Mouse (Mus musculus) heart, embryonic 11.5 days (tissue): Measurements from ENCODE around the gene Diras1. TPM values are rescaled to one million over a fixed set of nuclear protein-coding genes. Genes with fewer than 3 reads are reported as not detected.

Source experiments
- ATAC-seq: fragments of 200-750 bp; cut with Nextera tagmentation; replicated peaks from 2 replicates; pipeline ENCODE4 v1.8.0; 2017; ENCODE audit warnings: moderate library complexity; ENCODE audit not compliant: insufficient number of reproducible peaks, low FRiP score, low TSS enrichment
- H3K27ac ChIP-seq: fragments of 300-500 bp; sonication (generic); 2 replicates; pipeline ENCODE4 v1.5.1; 2014; ENCODE audit warnings: mild to moderate bottlenecking, low read depth, low read length
- H3K27me3 ChIP-seq: fragments of 300-500 bp; sonication (generic); 2 replicates; pipeline ENCODE4 v1.6.1; 2014; ENCODE audit warnings: mild to moderate bottlenecking, low read length, mixed read lengths; ENCODE audit not compliant: control insufficient read depth, insufficient read depth
- H3K36me3 ChIP-seq: fragments of 300-500 bp; sonication (generic); 2 replicates; pipeline ENCODE4 v1.6.1; 2014; ENCODE audit warnings: mild to moderate bottlenecking, low read length, moderate library complexity, mixed read lengths; ENCODE audit not compliant: control insufficient read depth, insufficient read depth
- H3K4me1 ChIP-seq: fragments of 300-500 bp; sonication (generic); 2 replicates; pipeline ENCODE4 v1.6.1; 2014; ENCODE audit warnings: low read length; ENCODE audit not compliant: control insufficient read depth, insufficient read depth
- H3K4me2 ChIP-seq: fragments of 300-500 bp; sonication (generic); 2 replicates; pipeline ENCODE4 v1.6.1; 2014; ENCODE audit warnings: mild to moderate bottlenecking, moderate library complexity
- H3K4me3 ChIP-seq: fragments of 300-500 bp; sonication (generic); 2 replicates; pipeline ENCODE4 v1.5.1; 2014; ENCODE audit warnings: low read depth, low read length
- H3K9ac ChIP-seq: fragments of 300-500 bp; sonication (generic); 2 replicates; pipeline ENCODE4 v1.6.1; 2014; ENCODE audit warnings: mild to moderate bottlenecking, low read depth, low read length, moderate library complexity
- H3K9me3 ChIP-seq: fragments of 300-500 bp; sonication (generic); replicated peaks from 2 replicates; pipeline ENCODE4 v1.6.1; 2016; ENCODE audit warnings: low read length; ENCODE audit not compliant: control insufficient read depth
- WGBS: fragments of 180-500 bp; shearing (Covaris S2); extraction: QIAGEN DNeasy Blood & Tissue Kit; methylation state at CpG from one replicate; pipeline ENCODE4 v1.1.7; 2014; ENCODE audit not compliant: insufficient replicate concordance; 5-methylcytosine and 5-hydroxymethylcytosine counted together
- polyA plus RNA-seq: library from polyadenylated mRNA; unstranded; fragments of >200 nt; fragmentation: Nextera tagmentation; extraction: Ambion mirVana; gene quantifications from 2 replicates; pipeline ENCODE4 v1.2.1, GENCODE M21; 2014

Gene Diras1
- polyA plus RNA-seq, 1 experiment from 2014 or later, result 0.13 TPM

- H3K9ac ChIP-seq, result no peak overlapping the region
Observed at GRCm38 (mm10) chr10:81025047-81025621, 328 bp downstream of the Diras1 start.

GRCm38 (mm10) chr10:81024346-81024937 lies 1.0 kb downstream of the Diras1 start:
- no peak overlapping the region for H3K9ac ChIP-seq
- no peaks in the 10 kb centered on the region for H3K36me3 ChIP-seq
- H3K27me3 ChIP-seq, result peaks cover 52% of the 10 kb centered on the region
- 65% methylated on average over 5 of the region's 5 CpGs for WGBS
- H3K4me3 ChIP-seq, result no peak overlapping the region
- no peak for ATAC-seq
- H3K4me1 ChIP-seq, result peaks cover 10% of the 10 kb centered on the region; the same call in 1 of the 2 replicates
- H3K9me3 ChIP-seq, result no peaks in the 10 kb centered on the region
- no peak overlapping the region for H3K4me2 ChIP-seq
- H3K27ac ChIP-seq, result no peak overlapping the region

More at GRCm38 (mm10) chr10:81025047-81025621, 328 bp downstream of the Diras1 start:
- no peaks in the 10 kb centered on the region for H3K36me3 ChIP-seq
- no peaks in the 10 kb centered on the region for H3K9me3 ChIP-seq
- H3K4me1 ChIP-seq, result peaks cover 10% of the 10 kb centered on the region; the same call in 1 of the 2 replicates
- peak; percentile 32; the same call in 1 of the 2 replicates for ATAC-seq
- peaks cover 49% of the 10 kb centered on the region for H3K27me3 ChIP-seq
- H3K4me3 ChIP-seq, result peak overlapping the region; percentile 26
- peak overlapping the region; percentile 57 for H3K4me2 ChIP-seq
- 3% methylated on average over 26 of the region's 43 CpGs for WGBS
- no peak overlapping the region for H3K27ac ChIP-seq

- no peak overlapping the region for H3K4me3 ChIP-seq
- no peak for ATAC-seq
- H3K27me3 ChIP-seq, result peaks cover 52% of the 10 kb centered on the region
- peaks cover 10% of the 10 kb centered on the region; the same call in 1 of the 2 replicates for H3K4me1 ChIP-seq
- H3K36me3 ChIP-seq, result no peaks in the 10 kb centered on the region
- no peaks in the 10 kb centered on the region for H3K9me3 ChIP-seq
- no peak overlapping the region for H3K27ac ChIP-seq
- WGBS, result 59% methylated on average over 8 of the region's 8 CpGs
- H3K4me2 ChIP-seq, result no peak overlapping the region
- H3K9ac ChIP-seq, result no peak overlapping the region
Observed at GRCm38 (mm10) chr10:81022744-81023143, 2.7 kb downstream of the Diras1 start.

GRCm38 (mm10) chr10:81021547-81022110 lies 3.8 kb downstream of the Diras1 start:
- H3K27ac ChIP-seq, result no peak overlapping the region
- H3K4me2 ChIP-seq, result peak overlapping the region; percentile 35
- WGBS, result 8% methylated on average over 26 of the region's 26 CpGs
- H3K9me3 ChIP-seq, result no peaks in the 10 kb centered on the region
- no peak overlapping the region for H3K9ac ChIP-seq
- H3K4me1 ChIP-seq, result peaks cover 5% of the 10 kb centered on the region; the same call in 1 of the 2 replicates
- H3K36me3 ChIP-seq, result no peaks in the 10 kb centered on the region
- ATAC-seq, result no peak
- no peak overlapping the region for H3K4me3 ChIP-seq
- H3K27me3 ChIP-seq, result peaks cover 52% of the 10 kb centered on the region

GRCm38 (mm10) chr10:81020207-81020606 lies 5.3 kb downstream of the Diras1 start:
- Histone ChIP-seq H3K4me2 (no peak overlapping the region), H3K27me3 (peaks cover 42% of the 10 kb centered on the region), H3K9me3 (no peaks in the 10 kb centered on the region), H3K4me3 (no peak overlapping the region), H3K9ac (no peak overlapping the region), H3K36me3 (no peaks in the 10 kb centered on the region), H3K4me1 (peaks cover 2% of the 10 kb centered on the region; the same call in 1 of the 2 replicates), H3K27ac (no peak overlapping the region)
- ATAC-seq, result no peak
- WGBS, result 35% methylated on average over 2 of the region's 2 CpGs

- Histone ChIP-seq H3K36me3 (no peaks in the 10 kb centered on the region), H3K9ac (no peak overlapping the region), H3K4me3 (no peak overlapping the region), H3K9me3 (no peaks in the 10 kb centered on the region), H3K27ac (no peak overlapping the region), H3K4me1 (no peaks in the 10 kb centered on the region), H3K27me3 (peaks cover 37% of the 10 kb centered on the region), H3K4me2 (no peak overlapping the region)
- 70% methylated on average over 6 of the region's 6 CpGs for WGBS
- no peak for ATAC-seq
Observed at GRCm38 (mm10) chr10:81019687-81020086, 5.8 kb downstream of the Diras1 start.

- Histone ChIP-seq H3K27me3 (peaks cover 25% of the 10 kb centered on the region), H3K27ac (no peak overlapping the region), H3K9ac (no peak overlapping the region), H3K4me2 (no peak overlapping the region), H3K4me3 (no peak overlapping the region), H3K36me3 (no peaks in the 10 kb centered on the region), H3K4me1 (no peaks in the 10 kb centered on the region), H3K9me3 (no peaks in the 10 kb centered on the region)
- 29% methylated on average over 10 of the region's 10 CpGs for WGBS
- no peak for ATAC-seq
Observed at GRCm38 (mm10) chr10:81018326-81018725, 7.1 kb downstream of the Diras1 start.

- H3K27ac ChIP-seq, result no peak overlapping the region
- H3K36me3 ChIP-seq, result no peaks in the 10 kb centered on the region
- H3K4me3 ChIP-seq, result no peak overlapping the region
- no peak overlapping the region for H3K9ac ChIP-seq
- no peak for ATAC-seq
- no peaks in the 10 kb centered on the region for H3K4me1 ChIP-seq
- WGBS, result 5% methylated on average over 7 of the region's 7 CpGs
- no peak overlapping the region for H3K4me2 ChIP-seq
- peaks cover 17% of the 10 kb centered on the region for H3K27me3 ChIP-seq
- H3K9me3 ChIP-seq, result no peaks in the 10 kb centered on the region
Observed at GRCm38 (mm10) chr10:81016645-81017044, 8.8 kb downstream of the Diras1 start.
